Mouse (Mus musculus) heart, adult 9 months (tissue): ENCODE measurements around the gene Sult2a4.
"Not testable (repeated sequence)": the region's sequence is repeated elsewhere in the genome, so short reads cannot be mapped to it uniquely, and the experiment has no call there.

ENCODE experiments used
- DNase-seq, 2 experiments: peaks; one replicate each; pipeline ENCODE4 v3.0.0; 2022; ENCODE audit warnings: low spot score in 2 of 2

The Sult2a4 gene

DNA sequence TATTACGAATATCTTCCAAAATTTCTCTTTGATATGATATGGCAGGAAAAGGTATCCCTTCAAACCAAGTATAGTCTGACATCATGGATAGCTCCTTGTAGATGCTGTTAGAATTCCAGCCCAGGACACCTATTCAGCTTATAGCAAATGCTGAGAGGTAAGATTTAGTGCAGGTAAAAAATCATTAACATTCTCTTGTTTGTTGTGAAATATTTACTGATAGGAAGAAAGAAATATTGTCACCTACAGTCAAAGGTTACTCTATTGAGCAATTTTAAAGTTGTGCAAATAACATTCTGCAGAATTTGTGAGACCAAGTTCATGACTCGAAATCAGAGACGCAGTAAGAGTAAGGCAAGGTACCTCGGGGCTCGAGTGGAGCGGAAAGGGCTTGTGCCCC is at the start of gene Sult2a4:
Sult2a4 (minus strand) TSS at position 101 of the 400 bp plus-strand sequence.
- not testable (repeated sequence) for DNase-seq

DNA sequence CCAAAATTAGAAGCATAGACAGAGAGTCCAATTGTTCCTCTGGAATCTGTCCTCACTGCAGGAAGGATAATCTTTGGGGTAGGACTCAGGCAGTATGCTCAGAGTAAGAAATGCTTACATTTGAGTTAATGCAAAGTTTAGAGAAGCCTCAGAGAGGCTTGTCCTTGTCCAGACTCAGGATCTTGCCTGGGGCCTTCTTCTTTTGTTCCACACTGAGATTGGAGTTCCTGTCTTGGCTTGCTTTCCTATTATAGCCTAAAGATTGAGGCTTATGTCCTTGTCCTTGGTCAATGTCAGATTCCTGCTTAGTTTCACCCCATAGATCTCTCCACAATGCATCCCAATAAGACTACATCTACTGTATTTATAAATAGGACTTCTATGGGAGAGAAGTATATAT is 41.4 kb upstream of the Sult2a4 start:
- DNase-seq, result not testable (repeated sequence)

DNA sequence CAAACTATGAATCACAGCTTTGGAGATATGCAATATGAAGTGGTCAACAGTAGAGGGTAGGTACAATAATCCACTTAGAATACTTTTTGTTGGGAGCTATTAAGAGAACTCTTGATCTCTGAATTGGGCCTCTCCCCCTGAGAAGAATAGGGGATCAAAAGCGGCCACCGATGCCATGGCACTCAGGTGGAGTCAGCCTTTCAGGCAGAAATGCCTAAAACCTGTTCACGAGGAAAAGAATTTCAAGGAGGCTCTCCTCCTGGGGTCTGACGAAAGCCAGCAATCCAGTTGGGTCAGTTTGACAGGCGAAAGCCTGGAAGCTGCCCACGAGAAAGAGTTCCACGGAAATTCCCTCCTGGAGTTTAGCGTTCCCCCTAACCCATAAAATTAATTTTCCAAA is 23.7 kb upstream of the Sult2a4 start:
- DNase-seq, result no peak

DNA sequence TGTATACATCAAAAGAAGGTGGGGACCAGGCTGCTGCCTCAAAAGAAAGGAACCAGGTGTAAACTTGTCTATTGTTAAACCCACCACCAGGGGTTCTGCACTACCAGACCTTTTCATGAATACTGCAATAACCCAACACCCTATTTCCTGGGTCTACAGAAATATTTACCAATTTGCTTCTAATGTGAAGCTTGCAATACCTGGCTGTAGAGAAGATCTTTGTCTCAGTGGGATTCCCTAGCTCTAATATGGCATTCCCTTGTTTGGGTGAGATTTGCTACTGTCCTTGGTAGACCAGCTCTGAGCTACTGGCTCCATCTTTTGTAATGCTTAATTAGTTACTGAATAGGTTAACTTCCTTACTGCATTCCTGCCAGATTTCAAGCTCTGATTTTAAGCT is 21.3 kb upstream of the Sult2a4 start:
- not testable (repeated sequence) for DNase-seq
